Mouse (Mus musculus) CH12.LX (cell line): ENCODE results near the gene Usp11.
"Not testable (repeated sequence)": the region's sequence is repeated elsewhere in the genome, so short reads cannot be mapped to it uniquely, and the experiment has no call there.

Experiments used
- CHD1 ChIP-seq: IDR thresholded peaks from 2 replicates; pipeline ENCODE4 v1.6.1; 2012; ENCODE audit warnings: low read depth, low read length, improper control_type of control experiment, inconsistent platforms
- CTCF ChIP-seq, 2 experiments: IDR thresholded peaks in 1 of 2; conservative IDR thresholded peaks in 1 of 2; 2 replicates each; pipeline ENCODE4 v1.5.1; 2011 to 2012; ENCODE audit warnings: low read depth in 2 of 2, low read length in 2 of 2, improper control_type of control experiment in 1 of 2, inconsistent platforms in 1 of 2, mild to moderate bottlenecking in 1 of 2, moderate library complexity in 1 of 2
- HCFC1 ChIP-seq: IDR thresholded peaks from 2 replicates; pipeline ENCODE4 v1.6.1; 2012; ENCODE audit warnings: low read depth, mild to moderate bottlenecking, inconsistent platforms, low read length, improper control_type of control experiment
- MAZ ChIP-seq: IDR thresholded peaks from 2 replicates; pipeline ENCODE4 v1.6.1; 2012; ENCODE audit warnings: low read depth, mild to moderate bottlenecking, inconsistent platforms, low read length, improper control_type of control experiment, moderate library complexity
- NRF1 ChIP-seq: IDR thresholded peaks from 2 replicates; pipeline ENCODE4 v1.6.1; 2014; ENCODE audit warnings: low read depth, mild to moderate bottlenecking, inconsistent platforms, low read length, improper control_type of control experiment, moderate library complexity
- POLR2A ChIP-seq: IDR thresholded peaks from 2 replicates; pipeline ENCODE4 v1.6.1; 2011; ENCODE audit warnings: low read depth, mild to moderate bottlenecking, improper control_type of control experiment, low read length
- POLR2AphosphoS2 ChIP-seq: IDR thresholded peaks from 2 replicates; pipeline ENCODE4 v1.6.1; 2011; ENCODE audit warnings: low read depth, low read length, improper control_type of control experiment

- not testable (repeated sequence) for TF ChIP-seq CHD1; HCFC1; POLR2A; CTCF (conservative IDR thresholded peaks at IDR 0.05 in 1 of 2, IDR thresholded peaks at IDR 0.05 in 1 of 2; ENCODE audit: low read depth in 2 of 2, low read length in 2 of 2); POLR2AphosphoS2; MAZ; NRF1
Measured at GRCm38 (mm10) chrX:20730048-20730447, 26.3 kb downstream of the Usp11 start.
